Mouse (Mus musculus) spleen, adult 18-20 months (tissue): Measurements from ENCODE around the gene Kat2b.
A peak's percentile ranks its signal among the peaks of the same experiment; 100 is the strongest.
"Not testable (repeated sequence)": the region's sequence is repeated elsewhere in the genome, so short reads cannot be mapped to it uniquely, and the experiment has no call there.

Source experiments
- DNase-seq, 2 experiments: peaks; one replicate each; pipeline ENCODE4 v3.0.0; 2022; ENCODE audit warnings: mixed read lengths in 2 of 2

The Kat2b gene

DNA sequence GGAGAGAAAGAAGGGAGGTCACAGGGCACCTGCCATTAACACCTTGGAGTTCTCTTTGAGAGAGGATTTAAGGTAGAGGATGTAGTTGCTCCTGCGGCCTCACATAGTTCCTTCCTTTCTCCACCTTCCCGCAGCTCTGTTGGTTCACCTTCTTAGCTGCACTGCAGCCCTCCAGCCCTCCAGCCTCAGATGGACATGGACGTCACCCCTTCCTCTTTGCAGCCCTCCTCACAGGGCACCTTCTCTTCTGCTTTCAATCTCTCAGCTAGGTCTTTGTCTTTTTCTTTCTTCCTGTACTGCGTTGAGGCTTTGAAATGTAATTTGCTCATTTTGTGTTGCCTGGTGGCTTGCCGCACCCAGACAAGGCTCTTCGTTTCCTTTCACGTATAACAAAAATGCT, 36.6 kb downstream of the Kat2b start:
- DNase-seq: not testable (repeated sequence)

DNA sequence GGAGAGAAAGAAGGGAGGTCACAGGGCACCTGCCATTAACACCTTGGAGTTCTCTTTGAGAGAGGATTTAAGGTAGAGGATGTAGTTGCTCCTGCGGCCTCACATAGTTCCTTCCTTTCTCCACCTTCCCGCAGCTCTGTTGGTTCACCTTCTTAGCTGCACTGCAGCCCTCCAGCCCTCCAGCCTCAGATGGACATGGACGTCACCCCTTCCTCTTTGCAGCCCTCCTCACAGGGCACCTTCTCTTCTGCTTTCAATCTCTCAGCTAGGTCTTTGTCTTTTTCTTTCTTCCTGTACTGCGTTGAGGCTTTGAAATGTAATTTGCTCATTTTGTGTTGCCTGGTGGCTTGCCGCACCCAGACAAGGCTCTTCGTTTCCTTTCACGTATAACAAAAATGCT, 39.4 kb downstream of the Kat2b start:
- DNase-seq: not testable (repeated sequence)

DNA sequence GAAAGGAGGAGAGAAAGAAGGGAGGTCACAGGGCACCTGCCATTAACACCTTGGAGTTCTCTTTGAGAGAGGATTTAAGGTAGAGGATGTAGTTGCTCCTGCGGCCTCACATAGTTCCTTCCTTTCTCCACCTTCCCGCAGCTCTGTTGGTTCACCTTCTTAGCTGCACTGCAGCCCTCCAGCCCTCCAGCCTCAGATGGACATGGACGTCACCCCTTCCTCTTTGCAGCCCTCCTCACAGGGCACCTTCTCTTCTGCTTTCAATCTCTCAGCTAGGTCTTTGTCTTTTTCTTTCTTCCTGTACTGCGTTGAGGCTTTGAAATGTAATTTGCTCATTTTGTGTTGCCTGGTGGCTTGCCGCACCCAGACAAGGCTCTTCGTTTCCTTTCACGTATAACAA, 42.3 kb downstream of the Kat2b start:
- DNase-seq: not testable (repeated sequence)

DNA sequence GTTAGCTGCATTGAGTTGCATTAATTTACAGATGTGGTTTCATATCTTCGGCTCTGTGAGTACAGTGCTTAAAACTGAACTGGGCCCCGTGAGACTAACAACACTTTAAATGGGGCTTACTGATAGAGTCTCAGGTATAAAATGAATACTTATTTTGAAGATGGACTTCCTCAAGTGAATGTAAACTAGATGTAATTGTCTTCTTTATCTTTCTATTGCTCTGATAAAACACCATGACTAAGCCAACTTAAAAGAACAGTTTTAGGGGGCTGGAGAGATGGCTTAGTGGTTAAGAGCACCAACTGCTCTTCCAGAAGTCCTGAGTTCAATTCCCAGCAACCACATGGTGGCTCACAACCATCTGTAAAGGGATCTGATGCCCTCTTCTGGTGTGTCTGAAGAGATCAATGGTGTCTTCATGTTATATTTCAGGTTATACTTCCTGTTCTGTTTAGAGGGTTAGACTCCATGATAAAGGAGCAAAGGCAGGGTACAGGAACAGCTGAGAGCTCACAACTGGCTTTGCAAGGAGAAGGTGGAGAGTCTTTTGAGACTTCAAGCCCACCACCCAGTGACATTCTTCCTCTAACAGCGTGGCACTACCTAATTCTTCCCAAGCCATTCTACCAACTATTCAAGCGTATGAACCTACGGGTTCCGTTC, 50.8 kb downstream of the Kat2b start:
- DNase-seq: no peak

DNA sequence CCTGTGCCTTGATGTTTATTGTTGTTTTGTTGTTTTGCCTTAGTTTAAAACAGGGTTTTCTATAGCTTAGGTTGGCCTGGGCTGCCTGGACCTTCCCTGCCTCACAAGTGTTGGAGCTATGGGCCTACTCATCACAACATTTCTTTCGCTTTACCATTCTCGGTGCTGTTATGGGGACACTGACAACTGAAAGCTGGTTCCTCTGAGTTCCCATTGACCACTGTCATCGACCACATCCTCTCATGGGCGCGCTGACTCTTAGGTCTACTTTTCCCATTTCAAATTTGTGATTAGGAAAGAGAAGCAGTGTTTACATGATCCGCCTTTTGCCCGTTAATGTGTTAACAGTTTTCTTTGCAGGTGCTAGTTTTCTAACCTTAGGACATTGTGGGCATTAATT, 51.7 kb downstream of the Kat2b start:
- DNase-seq: no peak

DNA sequence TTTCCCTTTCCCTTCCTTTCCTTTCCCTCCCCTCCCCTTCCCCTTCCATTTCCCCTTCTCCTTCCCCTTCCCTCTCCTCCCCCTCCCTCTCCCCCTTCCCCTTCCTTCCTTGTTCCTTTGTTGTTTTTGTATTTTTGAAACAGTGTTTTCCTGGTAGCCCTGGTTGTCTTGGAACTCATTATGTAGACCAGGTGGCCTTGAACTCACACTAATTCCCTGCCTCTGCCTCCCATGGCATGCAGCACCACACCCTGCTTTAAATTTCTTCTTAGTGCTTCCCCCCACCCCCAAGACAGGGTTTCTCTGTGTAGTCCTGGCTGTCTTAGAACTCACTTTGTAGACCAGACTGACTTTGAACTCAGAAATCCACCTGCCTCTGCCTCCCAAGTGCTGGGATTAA, 52.7 kb downstream of the Kat2b start:
- DNase-seq: no peak

DNA sequence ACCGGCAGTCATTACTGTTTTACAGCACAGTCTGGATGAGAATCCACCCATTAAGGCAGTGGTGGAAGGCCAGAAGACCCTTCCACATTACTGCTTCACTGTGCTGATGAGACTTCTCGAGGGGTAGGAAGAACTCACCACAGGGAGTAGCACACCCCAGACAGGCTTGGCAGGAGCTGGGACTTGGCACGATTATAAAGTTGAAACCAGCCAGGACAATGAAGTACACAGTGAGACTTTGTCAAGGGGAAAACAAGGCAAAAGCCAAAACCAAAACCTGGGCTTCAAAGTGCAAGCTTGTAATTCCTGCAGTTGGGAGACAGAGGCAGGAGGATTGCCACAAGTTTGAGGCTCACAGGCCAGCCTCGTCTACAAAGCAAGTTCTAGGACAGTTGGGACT, 54.0 kb downstream of the Kat2b start:
- no peak for DNase-seq

DNA sequence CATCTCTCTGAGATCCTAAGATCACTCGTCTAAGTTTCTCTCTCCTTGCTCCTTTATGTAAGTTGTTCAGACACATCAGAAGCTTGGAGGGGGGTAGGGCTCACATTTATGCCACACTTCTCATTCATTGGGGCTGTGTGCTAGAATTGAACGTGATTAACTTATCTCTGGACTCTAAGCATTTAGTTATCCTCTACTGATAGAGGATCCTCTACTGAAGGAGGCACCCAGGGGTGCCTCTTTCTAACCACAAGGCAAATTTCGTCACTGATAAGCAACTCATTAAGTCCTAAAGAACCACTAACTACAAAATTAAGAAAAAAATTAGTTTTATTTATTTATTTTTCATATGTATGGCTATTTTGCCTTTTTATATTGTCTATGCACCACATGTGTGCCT, 55.5 kb downstream of the Kat2b start:
- DNase-seq: no peak

DNA sequence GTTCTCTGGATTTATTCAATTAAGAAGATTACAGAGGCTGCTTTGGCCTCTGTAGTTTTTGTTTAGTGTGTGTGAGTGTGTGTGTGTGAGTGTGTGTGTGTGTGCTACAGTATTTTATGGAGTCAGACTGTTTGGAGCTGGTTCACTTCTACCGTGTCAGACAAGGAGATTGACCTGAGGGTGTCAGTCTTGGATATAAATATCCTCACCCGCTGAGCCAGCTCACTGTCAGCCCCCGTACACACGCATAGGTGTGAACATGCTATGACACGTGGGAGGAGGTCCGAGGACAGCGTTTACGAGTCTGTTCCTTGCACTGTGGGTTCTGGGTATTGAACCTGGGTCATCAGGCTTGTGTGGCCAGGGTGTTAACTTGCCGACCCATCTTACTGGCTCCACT, 57.1 kb downstream of the Kat2b start:
- DNase-seq: no peak

DNA sequence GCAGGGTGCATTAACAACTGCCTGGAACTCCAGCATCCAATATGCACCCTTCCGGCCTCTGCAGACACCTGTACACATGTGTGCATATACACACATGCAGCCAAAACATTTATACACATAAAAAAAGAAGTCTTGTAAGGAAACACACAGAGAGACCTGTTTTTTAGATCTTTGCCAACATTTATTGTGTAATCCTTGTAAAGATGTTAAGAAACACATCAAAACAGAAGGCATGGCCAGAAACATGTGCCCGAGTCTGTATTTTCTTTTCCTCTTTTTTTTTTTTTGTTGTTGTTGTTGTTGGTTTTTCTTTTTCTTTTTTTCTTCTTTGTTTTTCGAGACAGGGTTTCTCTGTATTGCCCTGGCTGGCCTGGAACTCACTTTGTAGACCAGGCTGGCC, 59.5 kb downstream of the Kat2b start:
- DNase-seq: no peak

DNA sequence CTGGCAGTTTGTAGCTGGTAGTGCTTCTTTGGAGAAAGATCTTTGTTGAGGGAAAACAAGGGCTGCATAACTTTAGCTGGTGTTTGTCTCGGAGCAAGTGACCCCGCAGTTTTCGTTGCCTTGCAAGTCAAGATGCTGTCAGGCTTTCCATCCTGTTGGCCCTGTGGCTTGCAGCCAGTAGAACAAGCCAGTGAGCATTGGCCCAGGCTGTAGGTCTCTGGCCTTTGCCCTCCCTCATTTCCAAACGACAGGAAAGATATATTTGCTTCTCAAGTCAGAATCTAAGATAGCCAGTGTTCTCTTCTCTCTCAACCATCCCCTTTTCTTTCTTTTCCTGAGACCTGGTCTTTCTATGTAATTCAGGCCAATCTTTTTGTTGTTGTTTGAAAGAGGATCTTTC, 60.8 kb downstream of the Kat2b start:
- DNase-seq: no peak

DNA sequence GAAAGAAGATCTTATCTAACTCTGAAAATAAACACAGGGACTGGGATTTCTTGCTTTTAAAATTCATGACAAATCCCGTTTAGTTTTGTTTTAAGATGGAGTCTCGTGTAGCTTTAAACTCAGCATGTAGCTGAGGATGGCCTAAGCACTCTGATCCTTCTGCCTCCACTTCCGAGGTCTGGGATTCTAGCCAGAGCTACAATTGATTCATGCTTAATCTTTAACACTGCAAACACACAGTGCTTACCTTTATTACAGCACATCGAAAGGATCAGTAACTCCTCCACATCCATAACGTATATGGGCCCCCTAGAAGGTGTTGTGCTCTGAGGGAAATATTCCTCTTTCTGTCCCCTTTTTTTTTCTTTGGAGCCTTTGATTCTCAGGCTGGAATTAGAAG, 61.5 kb downstream of the Kat2b start:
- no peak for DNase-seq

DNA sequence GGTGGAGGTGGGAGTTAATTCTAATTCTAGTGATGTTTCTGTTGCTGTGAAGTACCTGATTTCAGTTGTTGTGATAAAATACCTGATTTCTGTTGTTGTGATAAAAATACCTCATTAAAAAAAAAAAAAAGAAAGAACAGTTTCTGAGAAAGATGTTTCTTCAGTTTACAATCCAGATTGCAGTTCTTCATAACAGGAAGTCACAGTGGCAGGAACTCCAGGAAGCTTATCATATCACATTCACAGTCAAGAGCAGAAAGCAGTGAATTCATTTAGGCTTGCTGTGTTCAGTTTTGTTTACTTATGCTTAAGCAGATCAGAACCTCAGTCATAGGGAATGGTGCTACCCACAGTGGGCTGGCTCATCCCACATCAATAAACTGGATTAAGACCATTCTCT, 64.7 kb downstream of the Kat2b start:
- DNase-seq: no peak

DNA sequence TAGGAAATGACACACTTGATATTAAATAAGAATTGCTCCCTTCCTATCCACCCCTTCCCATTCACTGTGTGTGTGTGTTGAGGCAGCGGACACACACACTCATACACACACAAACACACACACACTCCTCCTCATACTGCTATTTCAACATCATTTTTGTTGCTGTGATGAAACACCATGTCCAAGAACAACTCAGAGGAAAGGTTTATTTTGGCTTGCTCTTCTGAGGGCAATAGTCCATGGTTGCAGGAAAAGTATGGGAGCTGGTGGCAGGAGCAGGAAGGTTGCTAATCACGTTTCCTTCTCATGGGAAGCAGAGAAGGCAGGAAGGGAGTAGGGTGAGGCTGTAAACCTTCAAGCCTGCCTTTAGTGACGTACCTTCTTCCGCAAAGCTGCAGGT, 76.7 kb downstream of the Kat2b start:
- no peak for DNase-seq

DNA sequence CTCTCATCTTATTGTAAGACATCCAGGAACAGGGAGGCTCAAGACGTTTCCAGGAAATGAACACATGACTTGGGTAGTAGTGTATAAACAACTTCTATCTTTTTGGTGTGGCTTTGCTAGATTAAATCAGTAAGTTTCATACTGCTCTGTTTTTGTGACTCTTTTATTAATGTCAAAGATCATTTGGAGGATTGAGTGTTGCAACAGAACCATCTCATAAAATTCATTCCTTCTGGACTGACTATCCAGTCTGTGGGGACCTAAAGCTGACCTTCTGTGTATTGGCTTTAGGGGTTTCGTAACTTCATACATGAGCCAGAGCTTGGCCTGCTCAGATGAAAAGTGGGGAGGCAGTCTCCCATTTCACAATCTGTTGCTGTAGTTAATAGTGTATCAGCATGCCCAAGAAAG, 83.6 kb downstream of the Kat2b start:
- no peak for DNase-seq

DNA sequence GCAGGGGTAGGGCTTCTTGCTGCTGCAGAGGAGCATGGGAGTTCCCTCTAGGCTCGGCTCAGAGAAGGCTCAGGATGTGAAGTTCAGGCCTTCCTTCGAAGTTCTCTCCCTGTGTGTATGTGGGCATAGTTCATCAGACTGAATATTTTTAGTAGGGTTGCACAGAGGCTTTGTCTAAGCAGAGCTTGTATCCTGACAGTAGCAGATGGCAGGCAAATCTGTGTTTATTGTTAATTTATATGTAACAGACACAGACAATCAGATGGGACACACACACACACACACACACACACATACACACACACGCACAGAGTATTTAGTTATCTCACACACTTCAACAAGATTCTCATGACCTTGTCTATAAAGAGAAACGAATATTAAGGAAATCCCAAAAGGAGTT, 87.9 kb downstream of the Kat2b start:
- no peak for DNase-seq

DNA sequence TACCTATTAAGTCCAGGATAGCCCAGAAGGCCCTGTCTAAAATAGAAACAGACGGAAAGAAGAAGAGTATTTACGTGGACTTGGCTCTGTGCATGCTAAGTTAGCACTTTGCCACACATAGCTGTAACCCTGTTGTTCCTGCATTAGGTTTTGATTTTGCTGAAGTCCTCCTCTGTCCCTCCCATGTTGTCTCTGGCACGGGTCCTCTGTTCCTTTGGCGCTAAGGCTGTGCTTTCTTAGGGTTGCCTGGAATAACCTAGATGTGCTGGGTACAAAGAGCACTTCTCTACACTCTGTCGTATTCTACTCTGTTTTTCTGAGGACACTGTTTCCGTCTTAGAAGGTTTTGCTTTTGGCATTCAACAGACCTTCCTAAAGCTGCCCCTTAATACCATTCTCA, 88.4 kb downstream of the Kat2b start:
- no peak for DNase-seq

DNA sequence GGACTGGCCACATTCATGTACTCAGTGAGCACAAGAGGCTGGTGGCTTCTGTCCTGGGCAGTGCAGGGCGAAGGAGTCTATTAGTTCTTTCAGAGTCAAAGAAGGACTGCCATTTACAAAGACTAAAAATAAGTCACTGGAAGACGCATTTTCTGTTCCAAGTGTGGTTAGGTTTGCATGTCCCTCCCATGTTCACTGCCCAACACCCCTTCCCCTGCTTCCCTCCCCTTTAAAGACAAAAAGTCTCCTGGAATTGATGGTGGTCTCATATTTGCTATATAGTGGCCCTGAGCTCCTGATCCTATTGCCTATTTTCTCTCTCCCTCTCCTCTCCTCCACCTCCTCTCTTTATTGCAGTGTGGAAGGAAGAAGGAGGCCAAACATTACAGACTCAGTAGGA, 89.3 kb downstream of the Kat2b start:
- DNase-seq: no peak

DNA sequence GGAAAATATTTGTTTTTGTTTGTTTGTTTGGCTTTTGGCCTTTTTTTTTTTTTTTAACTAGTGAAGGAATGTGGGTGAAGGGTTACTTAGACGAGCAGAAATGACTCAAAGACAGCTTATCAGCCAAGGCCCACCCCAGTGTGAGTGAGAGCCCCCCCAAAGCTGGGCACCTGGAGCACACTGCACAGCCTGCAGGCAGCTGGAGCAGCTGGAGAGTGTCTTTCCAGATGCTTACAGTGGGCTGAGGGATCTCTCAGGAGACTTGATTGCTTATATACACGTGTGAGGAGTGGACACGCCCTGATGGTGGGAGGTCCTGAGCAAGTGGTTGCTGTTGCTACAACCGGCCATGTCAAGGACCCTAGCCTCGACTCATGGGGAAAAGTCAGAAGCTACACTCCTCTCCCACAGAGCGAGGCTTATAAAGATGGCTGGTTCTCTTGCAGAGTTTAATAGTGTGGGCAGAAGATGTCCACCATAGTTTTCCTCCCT, 89.8 kb downstream of the Kat2b start:
- no peak for DNase-seq

DNA sequence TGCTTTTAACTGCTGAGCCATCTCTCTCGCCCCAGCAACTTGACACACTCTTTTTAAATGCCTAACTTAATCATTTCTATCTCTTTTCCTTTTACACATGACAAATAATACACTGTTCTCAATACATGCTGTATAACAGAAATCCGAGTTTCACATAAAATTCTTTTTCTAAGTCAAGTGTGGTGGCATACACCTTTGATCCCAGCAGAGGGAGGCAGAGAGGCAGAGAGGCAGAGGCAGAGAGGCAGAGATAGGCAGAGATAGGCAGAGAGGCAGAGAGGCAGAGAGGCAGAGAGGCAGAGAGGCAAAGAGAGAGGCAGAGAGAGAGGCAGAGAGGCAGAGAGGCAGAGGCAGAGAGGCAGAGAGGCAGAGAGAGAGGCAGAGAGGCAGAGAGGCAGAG, 90.7 kb downstream of the Kat2b start:
- DNase-seq: peak in 1 of 2 experiments; percentile 4

DNA sequence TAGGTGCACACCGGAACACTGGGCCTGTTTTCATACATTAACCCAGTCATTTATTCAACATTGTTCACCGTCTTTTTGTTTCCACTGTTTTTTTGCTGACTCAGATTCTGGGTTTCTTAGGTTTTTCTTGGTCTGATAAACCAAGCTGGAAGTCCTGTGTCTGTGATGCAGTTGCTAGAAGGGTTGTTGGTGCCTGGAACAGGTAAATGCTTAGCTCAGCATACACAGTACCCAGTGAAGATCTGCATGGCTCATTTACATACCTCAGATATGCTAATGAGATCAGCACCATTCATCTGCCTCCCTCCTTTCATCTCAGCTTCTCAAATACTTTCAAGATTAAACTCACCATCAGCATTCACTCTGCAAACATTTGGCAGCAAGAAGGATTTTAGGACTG, 92.0 kb downstream of the Kat2b start:
- no peak for DNase-seq

DNA sequence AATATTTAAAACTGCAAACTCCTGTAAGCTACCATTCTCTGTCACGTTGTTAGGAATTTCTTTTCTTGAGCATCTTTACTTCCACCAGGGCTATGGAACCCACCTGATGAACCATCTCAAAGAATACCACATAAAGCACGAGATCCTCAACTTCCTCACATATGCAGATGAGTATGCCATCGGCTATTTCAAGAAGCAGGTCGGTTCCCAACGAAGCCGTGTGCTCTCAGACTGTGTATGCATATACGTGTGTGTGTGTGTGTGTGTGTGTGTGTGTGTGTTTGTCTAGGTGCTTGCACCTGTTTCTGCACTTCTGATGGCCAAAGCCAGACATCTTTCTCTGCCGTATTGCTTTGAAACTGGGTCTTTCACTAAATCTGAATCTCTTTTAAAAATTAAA, 92.6 kb downstream of the Kat2b start:
- DNase-seq: no peak

DNA sequence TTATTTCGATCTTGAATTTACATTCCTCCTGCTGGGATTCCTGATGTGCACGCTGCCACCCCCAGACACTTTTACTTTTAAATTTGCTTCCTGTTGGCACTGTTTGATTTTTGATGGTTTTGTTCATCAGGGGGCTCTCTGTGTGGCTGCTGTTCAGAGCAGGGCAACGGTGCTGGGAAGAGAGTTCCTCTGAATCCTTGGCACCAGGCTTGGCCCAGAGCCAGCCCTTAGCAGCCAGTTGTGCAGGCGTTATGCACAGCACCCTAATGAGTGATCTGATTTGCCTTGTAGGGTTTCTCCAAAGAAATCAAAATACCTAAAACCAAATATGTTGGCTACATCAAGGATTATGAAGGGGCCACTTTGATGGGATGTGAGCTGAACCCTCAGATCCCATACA, 93.1 kb downstream of the Kat2b start:
- DNase-seq: no peak

DNA sequence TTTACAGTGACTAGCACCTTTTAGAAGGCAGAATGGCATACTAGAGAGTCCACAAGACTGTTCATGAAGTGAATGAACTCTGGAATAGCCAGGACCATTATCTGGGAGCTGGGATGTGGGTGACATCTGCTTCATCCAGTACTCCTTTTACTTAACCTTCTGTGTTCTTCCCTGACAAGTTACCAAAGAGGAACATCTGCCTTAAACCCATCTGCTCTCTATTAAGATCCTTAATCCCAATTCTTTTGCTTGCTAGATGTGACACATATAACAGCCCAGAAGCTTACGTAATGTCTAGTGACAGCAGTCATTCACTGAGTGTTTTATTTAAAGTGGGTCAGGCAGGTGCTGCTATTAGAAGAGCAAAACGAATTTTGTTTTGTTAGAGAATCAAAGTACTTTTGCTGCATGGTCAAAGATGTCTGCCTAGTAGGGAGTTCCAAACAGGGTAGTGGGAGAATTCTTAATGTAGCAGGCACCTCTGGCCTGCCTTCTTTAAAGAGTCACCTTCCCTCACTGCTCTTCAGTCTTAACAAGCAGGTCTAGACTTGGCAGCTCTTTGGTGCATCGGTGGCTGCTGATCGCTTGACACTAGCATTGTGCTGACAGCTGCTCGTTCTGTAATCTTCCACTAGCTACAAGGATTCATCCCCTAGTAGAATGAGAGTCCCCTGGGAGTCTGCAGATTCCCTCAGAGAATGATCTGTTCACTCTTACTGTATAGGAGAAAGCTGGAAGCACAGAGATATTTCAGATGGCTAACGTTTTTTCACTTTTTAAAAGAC, 94.6 kb downstream of the Kat2b start:
- no peak for DNase-seq

DNA sequence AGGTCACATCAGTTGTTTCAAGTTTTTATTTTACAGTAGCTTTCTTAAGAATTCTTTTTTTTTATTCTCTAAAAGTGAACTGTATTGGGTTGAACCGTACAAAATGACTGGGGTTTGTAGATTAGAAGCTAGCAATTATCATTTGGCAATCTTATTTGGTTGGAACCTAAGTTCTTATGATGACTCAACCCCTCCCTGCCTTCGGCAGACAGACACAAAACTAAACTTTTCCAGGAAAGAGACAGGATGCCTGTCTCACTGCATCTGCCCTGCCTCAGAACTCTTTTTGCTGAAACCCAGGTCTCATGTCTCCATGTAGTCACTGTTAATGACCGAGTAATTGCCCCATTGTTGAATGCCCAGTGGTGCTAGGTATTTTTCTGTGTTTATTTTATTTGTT, 97.6 kb downstream of the Kat2b start:
- DNase-seq: no peak
